Mouse (Mus musculus) heart, embryonic 13.5 days (tissue): ENCODE measurements around the gene Clic4. TPM values are rescaled to one million over a fixed set of nuclear protein-coding genes. Genes with fewer than 3 reads are reported as not detected.
A peak's percentile ranks its signal among the peaks of the same experiment; 100 is the strongest.

Experiments
- ATAC-seq: fragments of 200-750 bp; cut with Nextera tagmentation; 2 replicates; pipeline ENCODE4 v1.8.0; 2017; ENCODE audit warnings: moderate TSS enrichment; ENCODE audit not compliant: insufficient number of reproducible peaks, low FRiP score, low TSS enrichment; ENCODE audit errors: extremely low read depth
- H3K27ac ChIP-seq: fragments of 300-500 bp; sonication (generic); replicated peaks from 2 replicates; pipeline ENCODE4 v1.5.1; 2015; ENCODE audit warnings: moderate library complexity, mild to moderate bottlenecking, inconsistent platforms
- H3K27me3 ChIP-seq: fragments of 300-500 bp; sonication (generic); replicated peaks from 2 replicates; pipeline ENCODE4 v1.6.1; 2015; ENCODE audit warnings: mild to moderate bottlenecking, inconsistent platforms
- H3K36me3 ChIP-seq: fragments of 300-500 bp; sonication (generic); 2 replicates; pipeline ENCODE4 v1.6.1; 2015; ENCODE audit warnings: mild to moderate bottlenecking, inconsistent platforms
- H3K4me1 ChIP-seq: fragments of 300-500 bp; sonication (generic); 2 replicates; pipeline ENCODE4 v1.6.1; 2015; ENCODE audit warnings: inconsistent platforms
- H3K4me2 ChIP-seq: fragments of 300-500 bp; sonication (generic); 2 replicates; pipeline ENCODE4 v1.6.1; 2015; ENCODE audit warnings: inconsistent platforms, mild to moderate bottlenecking, moderate library complexity
- H3K4me3 ChIP-seq: fragments of 300-500 bp; sonication (generic); 2 replicates; pipeline ENCODE4 v1.5.1; 2015; ENCODE audit warnings: moderate library complexity, mild to moderate bottlenecking, inconsistent platforms
- H3K9ac ChIP-seq: fragments of 300-500 bp; sonication (generic); 2 replicates; pipeline ENCODE4 v1.6.1; 2015; ENCODE audit warnings: inconsistent platforms, mild to moderate bottlenecking, moderate library complexity
- H3K9me3 ChIP-seq: fragments of 300-500 bp; sonication (generic); 2 replicates; pipeline ENCODE4 v1.6.1; 2016; ENCODE audit warnings: inconsistent platforms
- WGBS: fragments of 180-500 bp; shearing (Covaris S2); methylation state at CpG from one replicate; pipeline ENCODE4 v1.1.7; 2015; ENCODE audit warnings: mixed read lengths; 5-methylcytosine and 5-hydroxymethylcytosine counted together
- polyA plus RNA-seq: library from polyadenylated mRNA; unstranded; fragments of >200 nt; fragmentation: Nextera tagmentation; extraction: Ambion mirVana; gene quantifications from 2 replicates; pipeline ENCODE4 v1.2.1, GENCODE M21; 2015

Clic4 gene
- polyA plus RNA-seq, 1 experiment from 2014 or later: 202 TPM

DNA sequence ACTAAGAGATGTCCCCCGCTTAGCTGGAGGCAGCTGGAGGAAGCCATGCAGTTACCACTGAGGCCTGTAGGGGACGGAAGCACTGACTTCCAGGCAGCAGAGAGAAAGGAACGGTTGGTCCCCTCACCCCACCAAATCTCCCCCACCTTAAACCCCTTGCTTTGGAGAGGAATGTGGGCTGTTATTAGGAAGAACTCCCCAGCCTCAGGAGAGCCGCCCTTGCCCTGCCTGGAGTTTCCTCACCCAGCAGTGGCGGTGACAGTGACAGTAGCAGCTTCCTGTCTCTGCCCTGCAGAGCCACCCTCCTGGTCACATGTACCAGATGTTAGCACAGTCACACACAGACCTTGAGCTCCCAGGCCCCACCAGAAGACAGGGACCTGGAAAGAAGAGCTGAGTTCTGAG lies 93.5 kb downstream of the Clic4 start:
- Histone ChIP-seq H3K4me3 (no peak overlapping the region), H3K4me1 (peaks cover 23% of the 10 kb centered on the region), H3K4me2 (no peak overlapping the region), H3K9ac (no peak overlapping the region), H3K9me3 (0 out of 2 replicates have a peak, but pooled peaks cover 2% of the 10 kb centered on the region), H3K27me3 (peaks cover 70% of the 10 kb centered on the region), H3K27ac (no peak overlapping the region), H3K36me3 (no peaks in the 10 kb centered on the region)
- 22% methylated on average over 5 of the region's 5 CpGs for WGBS
- no peak for ATAC-seq

DNA sequence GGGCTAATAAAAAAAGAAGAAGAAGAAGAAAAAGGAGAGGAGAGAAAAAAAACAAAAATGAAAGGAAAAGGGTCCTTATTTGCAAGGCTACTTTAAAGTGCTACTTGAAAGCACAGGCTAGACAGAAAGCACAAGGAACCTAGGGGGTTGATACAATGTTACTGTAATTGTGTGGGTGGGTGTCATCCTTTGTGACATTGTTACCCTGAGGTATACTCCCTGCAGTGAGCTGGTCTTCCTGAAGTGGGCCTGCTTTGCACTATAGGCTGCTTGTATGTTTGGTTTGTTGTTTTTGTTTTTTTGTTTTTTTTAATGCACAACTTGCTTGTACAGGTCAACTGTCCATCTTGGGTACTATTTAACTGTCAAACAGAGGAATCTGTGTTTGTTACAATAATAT lies 95.0 kb downstream of the Clic4 start:
- no peak for ATAC-seq
- no peak overlapping the region for H3K4me2 ChIP-seq
- H3K4me1 ChIP-seq: peaks cover 23% of the 10 kb centered on the region
- H3K9ac ChIP-seq: no peak overlapping the region
- no peak overlapping the region for H3K27ac ChIP-seq
- H3K27me3 ChIP-seq: peaks cover 85% of the 10 kb centered on the region
- no peaks in the 10 kb centered on the region for H3K36me3 ChIP-seq
- H3K9me3 ChIP-seq: no peaks in the 10 kb centered on the region
- no peak overlapping the region for H3K4me3 ChIP-seq

DNA sequence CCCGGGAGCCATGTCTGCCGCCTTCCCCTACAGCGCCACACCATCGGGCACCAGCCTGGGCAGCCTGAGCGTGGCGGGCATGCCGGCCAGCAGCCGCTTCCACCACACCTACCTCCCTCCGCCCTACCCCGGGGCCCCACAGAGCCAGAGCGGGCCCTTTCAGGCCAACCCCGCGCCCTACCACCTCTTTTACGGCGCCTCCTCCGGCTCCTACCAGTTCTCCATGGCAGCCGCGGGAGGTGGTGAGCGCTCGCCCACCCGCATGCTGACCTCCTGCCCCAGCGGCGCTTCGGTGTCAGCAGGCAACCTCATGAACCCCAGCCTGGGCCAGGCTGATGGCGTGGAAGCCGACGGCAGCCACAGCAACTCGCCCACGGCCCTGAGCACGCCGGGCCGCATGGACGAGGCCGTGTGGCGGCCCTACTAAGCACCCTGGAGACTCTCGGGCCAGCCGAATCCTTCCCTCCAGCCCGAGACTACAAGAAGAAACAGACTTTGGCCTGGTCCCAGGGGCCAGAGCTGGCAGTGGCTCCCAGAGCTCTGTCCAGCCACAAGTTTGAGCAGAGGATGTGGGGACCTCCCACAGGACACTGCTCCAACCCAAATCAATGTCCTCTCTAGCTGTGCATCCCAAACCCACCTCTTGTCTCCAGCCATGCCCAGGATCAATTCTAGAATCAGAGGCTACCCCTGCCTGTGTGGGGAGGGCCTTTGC lies 97.1 kb downstream of the Clic4 start:
- WGBS: 9% methylated on average over 38 of the region's 38 CpGs
- ATAC-seq: no peak
- Histone ChIP-seq H3K9ac (peak overlapping the region; percentile 71), H3K4me2 (peak overlapping the region; percentile 73), H3K4me1 (peaks cover 23% of the 10 kb centered on the region), H3K36me3 (no peaks in the 10 kb centered on the region), H3K4me3 (peak overlapping the region; percentile 49), H3K9me3 (no peaks in the 10 kb centered on the region), H3K27me3 (peaks cover 99% of the 10 kb centered on the region), H3K27ac (no peak overlapping the region)

DNA sequence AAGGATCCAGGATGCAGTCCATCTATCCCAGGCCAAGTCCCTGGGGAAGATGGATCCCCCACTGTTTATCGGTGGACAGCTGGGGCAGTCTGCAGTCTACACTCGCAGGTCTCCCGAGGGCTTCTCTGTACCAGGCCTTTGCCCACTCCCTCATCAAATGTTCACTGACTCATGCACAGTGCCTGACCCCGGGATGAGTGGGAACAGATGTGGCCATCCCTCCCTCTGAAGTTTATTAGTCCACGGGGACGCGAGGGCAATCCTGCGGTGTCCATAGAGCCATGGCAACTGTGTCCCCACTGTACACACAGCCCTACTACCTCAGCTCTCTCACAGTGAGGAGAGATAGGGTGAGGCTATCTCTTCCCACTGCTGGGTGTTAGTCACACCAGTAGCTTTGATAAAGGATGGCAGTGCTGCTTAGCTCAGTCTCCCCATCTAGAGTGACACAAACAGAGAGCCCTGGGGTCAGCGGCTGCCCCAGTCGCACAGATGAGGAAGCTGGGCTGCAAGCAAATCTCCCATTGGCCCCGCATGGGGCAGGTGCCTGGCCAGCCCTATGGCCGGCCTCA lies 101.2 kb downstream of the Clic4 start:
- no peak overlapping the region for H3K4me2 ChIP-seq
- H3K36me3 ChIP-seq: no peaks in the 10 kb centered on the region
- peaks cover 99% of the 10 kb centered on the region for H3K27me3 ChIP-seq
- H3K9me3 ChIP-seq: no peaks in the 10 kb centered on the region
- no peak for ATAC-seq
- no peak overlapping the region for H3K4me3 ChIP-seq
- H3K4me1 ChIP-seq: peaks cover 36% of the 10 kb centered on the region
- H3K27ac ChIP-seq: no peak overlapping the region
- WGBS: 55% methylated on average over 12 of the region's 12 CpGs
- H3K9ac ChIP-seq: no peak overlapping the region

DNA sequence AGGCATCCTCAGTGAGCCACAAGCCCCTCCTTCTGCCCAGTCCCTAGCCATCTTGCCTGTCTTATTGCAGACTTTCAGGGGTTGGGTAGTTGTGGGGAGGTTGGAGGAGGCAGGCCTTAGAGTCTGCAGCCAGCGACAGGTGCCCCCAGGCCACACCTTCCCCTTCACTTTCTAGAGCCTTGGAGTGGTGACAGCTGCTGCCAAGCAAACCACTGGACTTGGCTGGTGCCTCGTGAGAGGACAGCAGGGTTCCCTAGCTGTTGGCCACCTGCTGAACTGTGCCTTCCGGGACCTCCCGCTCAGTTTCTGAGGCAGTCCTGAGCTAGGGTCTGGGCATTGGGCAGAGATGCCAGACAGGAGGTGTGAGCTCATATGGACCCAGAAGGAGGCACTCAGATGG lies 103.1 kb downstream of the Clic4 start:
- Histone ChIP-seq H3K27ac (no peak overlapping the region), H3K4me3 (no peak overlapping the region), H3K9me3 (no peaks in the 10 kb centered on the region), H3K27me3 (peaks cover 99% of the 10 kb centered on the region), H3K4me1 (peaks cover 28% of the 10 kb centered on the region), H3K9ac (no peak overlapping the region), H3K4me2 (no peak overlapping the region), H3K36me3 (no peaks in the 10 kb centered on the region)
- 42% methylated on average over 4 of the region's 4 CpGs for WGBS
- no peak for ATAC-seq

DNA sequence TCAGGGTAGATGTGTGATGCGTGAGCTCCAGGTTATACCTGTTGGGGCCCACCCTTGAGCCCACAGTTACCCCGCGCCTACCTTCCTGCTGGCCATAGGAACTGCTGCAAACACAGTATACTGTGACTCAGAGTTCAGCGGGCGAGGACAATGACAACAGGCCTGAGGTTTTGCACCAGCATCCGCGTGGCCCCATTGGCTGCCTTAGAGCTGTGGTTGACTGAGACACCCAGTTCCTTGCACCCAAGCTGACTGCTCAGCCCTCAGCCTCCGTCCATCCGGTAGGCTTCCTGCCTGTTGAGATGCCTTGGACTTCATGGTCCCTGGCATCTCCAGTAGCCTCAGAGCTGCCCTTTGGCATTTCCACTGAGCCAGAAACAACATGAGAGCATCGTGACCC lies 103.5 kb downstream of the Clic4 start:
- ATAC-seq: no peak
- Histone ChIP-seq H3K4me2 (no peak overlapping the region), H3K9me3 (no peaks in the 10 kb centered on the region), H3K27ac (no peak overlapping the region), H3K4me3 (no peak overlapping the region), H3K36me3 (no peaks in the 10 kb centered on the region), H3K27me3 (peaks cover 99% of the 10 kb centered on the region), H3K4me1 (peaks cover 28% of the 10 kb centered on the region), H3K9ac (no peak overlapping the region)
- WGBS: 78% methylated on average over 10 of the region's 10 CpGs

DNA sequence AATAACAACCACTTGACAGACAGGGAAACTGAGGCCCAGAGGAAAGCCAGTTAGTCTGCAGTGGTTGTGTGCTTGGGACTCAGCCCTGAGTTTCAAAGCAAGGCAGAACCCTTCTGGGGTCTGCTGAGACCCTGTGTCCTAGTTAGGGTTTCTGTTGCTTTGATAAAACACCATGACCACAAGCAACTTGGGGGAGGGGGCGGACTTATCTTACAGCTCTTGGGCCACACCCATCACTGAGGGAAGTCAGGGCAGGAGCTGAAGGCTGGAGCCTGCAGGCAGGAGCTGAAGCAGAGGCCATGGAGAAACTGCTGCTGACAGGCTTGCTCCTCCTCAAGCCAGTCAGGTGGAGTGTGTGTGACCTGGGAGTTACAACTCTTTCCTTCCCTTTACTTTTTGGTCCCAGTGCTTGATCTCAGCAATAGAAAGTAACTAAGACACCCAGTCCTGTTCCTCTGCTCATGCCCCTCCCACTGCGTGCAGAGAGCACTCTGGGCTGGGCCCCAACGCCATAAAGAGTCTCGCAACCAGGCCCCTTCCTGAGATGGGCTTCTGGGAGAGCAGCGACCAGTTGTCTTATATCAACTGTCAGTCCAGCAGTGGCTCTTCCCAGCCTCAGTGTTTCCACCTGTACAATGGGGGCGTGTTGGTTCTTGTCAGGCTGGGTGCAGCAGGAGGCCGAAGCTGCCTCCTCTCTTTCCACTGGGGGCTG lies 104.6 kb downstream of the Clic4 start:
- Histone ChIP-seq H3K36me3 (no peaks in the 10 kb centered on the region), H3K9ac (no peak overlapping the region), H3K9me3 (no peaks in the 10 kb centered on the region), H3K4me1 (peaks cover 28% of the 10 kb centered on the region), H3K4me2 (no peak overlapping the region), H3K27me3 (peaks cover 99% of the 10 kb centered on the region), H3K4me3 (no peak overlapping the region), H3K27ac (no peak overlapping the region)
- 52% methylated on average over 7 of the region's 7 CpGs for WGBS
- no peak for ATAC-seq

DNA sequence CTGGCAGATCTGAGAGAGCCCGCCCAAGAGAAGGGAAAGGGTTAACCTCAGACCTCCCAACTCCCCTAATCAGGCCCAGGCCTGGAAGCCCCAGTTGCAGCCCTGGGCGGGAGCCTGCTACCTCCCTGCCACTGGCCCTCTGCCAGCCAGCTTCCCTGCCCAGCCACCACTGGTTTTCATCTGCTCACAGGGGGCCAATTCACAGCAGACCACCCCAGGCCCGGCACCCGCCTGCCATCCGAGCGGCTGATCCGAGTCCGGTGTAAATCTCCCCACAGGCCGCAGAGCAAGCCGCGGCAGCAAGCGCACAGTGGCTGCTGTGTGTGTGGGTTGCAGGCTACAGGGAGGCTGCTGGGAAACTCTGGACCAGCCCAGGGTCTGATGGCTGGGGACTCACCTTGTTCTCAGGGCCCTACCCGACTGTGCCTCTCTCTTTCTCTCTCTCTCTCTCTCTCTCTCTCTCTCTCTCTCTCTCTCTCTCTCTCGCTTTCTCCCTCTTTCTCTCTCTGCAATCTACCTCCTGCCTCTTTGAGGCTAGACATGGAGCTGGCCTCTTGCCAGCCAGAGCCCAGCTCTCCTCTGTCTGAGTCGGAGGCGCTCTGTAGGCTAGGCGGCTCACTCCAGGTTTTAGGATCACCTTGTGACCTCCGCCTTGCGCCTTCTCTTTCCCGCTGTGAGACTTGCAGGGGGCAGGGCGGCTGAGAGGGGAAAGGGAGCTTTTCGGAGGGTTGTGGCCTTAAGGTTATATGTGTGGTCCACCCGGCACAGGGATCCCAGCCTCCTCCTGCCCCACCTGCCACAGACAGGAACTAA lies 106.0 kb downstream of the Clic4 start:
- Histone ChIP-seq H3K4me2 (peak overlapping the region; percentile 63), H3K27me3 (peaks cover 89% of the 10 kb centered on the region), H3K4me3 (peak overlapping the region; percentile 28), H3K9me3 (no peaks in the 10 kb centered on the region), H3K9ac (peak overlapping the region; percentile 67), H3K36me3 (no peaks in the 10 kb centered on the region), H3K27ac (0 out of 2 replicates have a peak overlapping the region, but pooled peaks have one; percentile 12), H3K4me1 (peaks cover 35% of the 10 kb centered on the region)
- WGBS: 5% methylated on average over 23 of the region's 23 CpGs
- no peak for ATAC-seq

DNA sequence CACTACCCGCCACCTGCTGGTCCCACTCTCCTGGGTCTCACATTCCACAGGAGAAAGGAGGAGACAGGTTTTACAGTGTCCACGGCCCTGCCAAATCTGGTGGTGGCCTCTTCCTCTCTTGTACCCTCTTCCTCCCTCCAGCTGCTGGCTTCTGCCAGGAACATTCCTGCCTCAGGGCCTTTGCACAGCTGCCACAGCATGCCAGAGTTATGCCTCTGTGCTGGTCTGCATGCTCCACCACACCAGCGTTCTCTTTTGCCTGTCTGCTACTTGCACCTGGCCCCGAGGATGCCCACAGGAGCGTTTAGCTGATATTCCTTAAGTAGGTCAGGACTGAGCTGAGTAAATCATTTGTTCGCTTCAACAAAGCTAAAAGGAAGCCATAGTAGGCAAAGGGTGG lies 106.9 kb downstream of the Clic4 start:
- Histone ChIP-seq H3K9me3 (no peaks in the 10 kb centered on the region), H3K27me3 (peaks cover 89% of the 10 kb centered on the region), H3K9ac (peak overlapping the region; percentile 67; the same call in 1 of the 2 replicates), H3K4me2 (no peak overlapping the region), H3K36me3 (no peaks in the 10 kb centered on the region), H3K27ac (no peak overlapping the region), H3K4me1 (peaks cover 40% of the 10 kb centered on the region), H3K4me3 (no peak overlapping the region)
- no peak for ATAC-seq
- WGBS: 63% methylated on average over 6 of the region's 6 CpGs
